ENCODE assay signal across 14 mouse cellular contexts in genomic region chr12:26387523-26387922, GRCm38 (mm10). TPM values are rescaled to one million over a fixed set of nuclear protein-coding genes. Genes with fewer than 3 reads are reported as not detected.
DNase-seq lines count a peak whose midpoint lies in the region.
"Had no signal": no experiment of that assay in that cellular context is flagged by ENCODE, and none has a peak within 500 bp of the region (broad histone marks: within the 10 kb centered on the region; RNA-seq: fewer than 3 reads in every experiment).

No protein-coding gene starts in this region.

- peak; percentile 48 to 61 for DNase-seq in cerebellum, adult 18-20 months
- no peak for DNase-seq in cerebellum, postnatal 4 days (ENCODE audit: low spot score in 2 of 2)
- DNase-seq in kidney, postnatal 36 days, result peak; percentile 19 to 41
- DNase-seq in kidney, postnatal 4 days, result no peak
- peak; percentile 37 for DNase-seq in lung, postnatal 10 days
- no peak for DNase-seq in lung, postnatal 36 days
- DNase-seq in gastrocnemius, postnatal 4 days (ENCODE audit: low spot score in 2 of 2), result no peak
- DNase-seq: adrenal gland, postnatal 25 days; gastrocnemius, postnatal 10 days; heart, adult 2 months; heart, postnatal 36 days; liver, postnatal 0 days; right cerebral cortex, postnatal 25 days; thymus, postnatal 4 days had no signal

RNA-seq across cellular contexts. Expression of gene Rnf144a, which starts 27.5 kb away (rescaled TPM):
- 10 to 100 TPM; 47.7 to 48.2 TPM for total RNA-seq in gastrocnemius, postnatal 4 days (2021)

Comparison
In these comparisons a context has a peak if more than half of its experiments do, and no peak if none do; other contexts are left out.
1. DNase-seq: peak in cerebellum, adult 18-20 months (2 of 2), kidney, postnatal 36 days (2 of 2) and lung, postnatal 10 days (single experiment); none in cerebellum, postnatal 4 days (0 of 2), kidney, postnatal 4 days (0 of 2), lung, postnatal 36 days (single experiment) and gastrocnemius, postnatal 4 days (0 of 2).